Mouse (Mus musculus): ENCODE measurements at regions not wholly inside any gene's neighbourhood (a gene's known extent, or its start where the extent isn't known, plus 50 kb on each side); places are given as distances from the start of the nearest gene placed in this dataset.

DNA sequence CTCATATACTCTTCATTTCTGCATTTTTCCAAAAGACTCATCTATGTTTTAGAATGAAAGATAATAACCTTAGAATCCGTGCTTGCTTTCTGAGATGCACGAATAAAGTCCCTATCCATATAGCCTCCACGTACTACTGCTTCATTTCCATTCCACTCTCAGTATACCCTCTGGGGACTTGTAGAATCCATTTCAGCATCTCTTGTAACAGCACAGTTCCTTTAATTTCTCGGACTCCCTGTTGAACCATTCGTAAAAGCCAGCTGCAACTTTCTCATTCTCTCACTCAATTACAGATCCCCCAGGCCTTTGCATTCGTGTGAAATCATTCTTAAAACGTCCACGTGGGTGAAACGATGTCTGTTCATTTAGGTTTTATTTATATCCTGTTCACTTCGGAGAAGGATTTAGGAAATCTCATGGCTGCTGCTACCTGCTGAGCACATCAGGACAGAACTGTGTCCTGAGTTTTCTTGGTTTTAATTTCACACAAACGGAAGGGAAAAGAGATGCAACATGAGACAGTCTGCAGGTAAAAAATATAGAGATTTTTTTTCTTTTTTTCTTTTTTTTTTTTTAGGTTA is 631.4 kb downstream of the Bckdhb start:
- Histone ChIP-seq H3K4me1 (ENCODE audit: control insufficient read depth, insufficient read depth, low read length) (no peaks in the 10 kb centered on the region), H3K4me3 (ENCODE audit: insufficient read depth, low read length) (no peak overlapping the region), H3K27ac (ENCODE audit: insufficient read depth, low read depth, low read length) (no peak overlapping the region)
- no peak for TF ChIP-seq CTCF (IDR thresholded peaks at IDR 0.05; ENCODE audit: low read depth, low read length)
- TF ChIP-seq POLR2A (IDR thresholded peaks at IDR 0.05; ENCODE audit: borderline replicate concordance, low read depth, low read length): no peak

DNA sequence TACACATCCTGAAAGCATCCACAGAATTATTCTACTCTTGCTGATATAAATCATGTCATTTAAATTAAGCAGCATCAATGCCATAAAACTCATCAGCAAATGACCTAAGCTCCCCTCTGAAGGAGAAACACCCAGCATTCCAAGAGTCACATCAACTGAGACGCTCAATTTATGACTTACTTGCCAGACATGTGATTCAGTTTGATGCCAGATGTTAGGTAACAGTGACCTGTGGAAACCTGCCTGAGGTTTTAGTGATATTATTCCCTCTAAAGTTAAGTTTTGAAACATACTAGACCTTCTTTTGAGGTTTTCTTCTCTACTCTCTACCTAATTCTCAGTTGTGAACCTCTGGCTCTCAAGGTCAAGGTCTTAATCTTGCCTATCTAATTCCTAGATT is 633.4 kb downstream of the Bckdhb start:
- Histone ChIP-seq H3K27ac (ENCODE audit: insufficient read depth, low read depth, low read length) (no peak overlapping the region), H3K4me3 (ENCODE audit: insufficient read depth, low read length) (no peak overlapping the region), H3K4me1 (ENCODE audit: control insufficient read depth, insufficient read depth, low read length) (no peaks in the 10 kb centered on the region)
- TF ChIP-seq CTCF (IDR thresholded peaks at IDR 0.05; ENCODE audit: low read depth, low read length): no peak
- no peak for TF ChIP-seq POLR2A (IDR thresholded peaks at IDR 0.05; ENCODE audit: borderline replicate concordance, low read depth, low read length)

DNA sequence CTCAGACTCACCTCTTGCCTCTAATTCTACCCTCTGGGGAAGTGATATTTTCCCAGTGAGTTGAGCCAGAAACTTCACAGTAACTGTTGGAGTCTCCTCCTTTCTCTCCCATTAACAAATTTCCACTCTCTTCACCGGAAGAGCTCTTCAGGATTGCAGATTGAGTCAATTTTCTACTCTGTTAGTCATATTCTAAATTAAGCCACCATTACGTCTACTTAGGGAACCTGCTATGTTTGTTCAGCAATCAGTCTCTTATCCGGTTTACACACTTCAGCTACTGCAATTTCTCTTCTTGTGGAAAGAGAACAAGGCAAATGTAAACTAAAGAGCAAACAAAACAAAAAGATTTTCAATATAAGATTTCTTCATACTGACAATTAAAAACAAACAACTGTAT is 644.6 kb downstream of the Bckdhb start:
- TF ChIP-seq POLR2A (IDR thresholded peaks at IDR 0.05; ENCODE audit: borderline replicate concordance, low read depth, low read length): no peak
- Histone ChIP-seq H3K27ac (ENCODE audit: insufficient read depth, low read depth, low read length) (no peak overlapping the region), H3K4me1 (ENCODE audit: control insufficient read depth, insufficient read depth, low read length) (peaks cover 11% of the 10 kb centered on the region; the same call in 1 of the 2 replicates), H3K4me3 (ENCODE audit: insufficient read depth, low read length) (no peak overlapping the region)

DNA sequence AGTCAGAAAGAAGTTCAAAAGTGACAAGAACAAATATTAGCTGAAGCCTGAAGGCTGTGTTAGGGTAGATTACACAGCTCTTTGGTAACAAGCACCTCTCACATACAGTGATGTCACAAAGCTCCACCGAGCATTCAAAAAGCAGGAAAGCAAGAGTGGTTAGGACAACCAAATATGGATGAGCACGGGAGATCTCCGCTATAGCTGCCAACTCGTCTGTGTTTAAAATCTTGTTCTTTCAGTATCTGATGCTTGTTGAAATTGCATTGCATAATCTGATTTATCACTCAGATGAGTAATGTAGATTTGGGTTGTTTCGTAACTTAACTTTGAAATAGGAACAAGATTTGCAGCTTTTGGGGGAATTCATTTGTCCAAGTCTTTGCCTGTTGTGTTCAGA is 652.8 kb downstream of the Bckdhb start:
- H3K4me1 ChIP-seq (ENCODE audit: control insufficient read depth, insufficient read depth, low read length): peaks cover 5% of the 10 kb centered on the region

DNA sequence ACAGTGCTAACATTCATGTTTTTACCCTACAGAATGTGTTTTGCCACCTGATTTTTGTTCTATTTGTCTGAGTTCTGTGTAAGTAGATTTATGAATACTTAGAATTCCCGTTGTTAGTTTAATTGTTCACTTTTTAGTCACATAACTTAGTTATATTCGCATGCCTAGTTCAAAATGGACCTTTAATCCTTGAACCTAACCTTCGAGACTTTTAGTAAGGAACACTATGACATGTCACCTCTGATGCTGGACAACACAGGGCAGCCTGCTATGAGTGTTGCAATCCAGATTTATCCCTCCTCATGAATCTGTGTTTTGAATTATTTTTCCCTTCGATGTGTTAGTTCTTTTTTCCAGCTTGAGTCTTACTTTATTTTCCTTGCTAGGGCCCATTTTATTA is 662.8 kb downstream of the Bckdhb start:
- TF ChIP-seq CTCF (IDR thresholded peaks at IDR 0.05; ENCODE audit: low read depth, low read length) (no peak), POLR2A (IDR thresholded peaks at IDR 0.05; ENCODE audit: borderline replicate concordance, low read depth, low read length) (no peak)

More for the DNA sequence above, 652.8 kb downstream of the Bckdhb start:
- no peak overlapping the region for H3K4me3 ChIP-seq (ENCODE audit: insufficient read depth, low read length)
- TF ChIP-seq POLR2A (IDR thresholded peaks at IDR 0.05; ENCODE audit: borderline replicate concordance, low read depth, low read length) (no peak), CTCF (IDR thresholded peaks at IDR 0.05; ENCODE audit: low read depth, low read length) (no peak)
- H3K27ac ChIP-seq (ENCODE audit: insufficient read depth, low read depth, low read length): no peak overlapping the region

DNA sequence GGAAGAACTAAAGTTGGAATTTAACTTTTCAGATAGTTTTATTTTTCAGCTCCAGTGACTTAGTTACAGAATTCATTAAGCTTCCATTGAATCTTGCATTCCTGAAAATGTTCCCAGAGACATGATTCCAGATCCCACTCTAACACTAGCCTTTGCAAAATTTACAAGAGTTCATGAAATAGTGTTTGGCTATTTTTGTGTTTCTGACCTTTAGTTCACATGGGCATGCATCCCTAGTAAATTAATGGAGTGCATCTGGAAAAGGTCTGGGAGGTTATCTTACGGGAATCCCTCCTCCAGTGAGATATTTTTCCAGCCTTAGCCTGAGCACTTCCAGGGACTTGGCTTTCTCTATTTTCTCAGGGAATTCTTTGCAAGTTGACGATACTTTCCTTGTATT is 669.8 kb downstream of the Bckdhb start:
- no peak overlapping the region for H3K27ac ChIP-seq (ENCODE audit: insufficient read depth, low read depth, low read length)
- no peak for TF ChIP-seq POLR2A (IDR thresholded peaks at IDR 0.05; ENCODE audit: borderline replicate concordance, low read depth, low read length)
- TF ChIP-seq CTCF (IDR thresholded peaks at IDR 0.05; ENCODE audit: low read depth, low read length): no peak
- H3K4me1 ChIP-seq (ENCODE audit: control insufficient read depth, insufficient read depth, low read length): no peaks in the 10 kb centered on the region
- H3K4me3 ChIP-seq (ENCODE audit: insufficient read depth, low read length): no peak overlapping the region

More for the DNA sequence above, 662.8 kb downstream of the Bckdhb start:
- Histone ChIP-seq H3K4me3 (ENCODE audit: insufficient read depth, low read length) (no peak overlapping the region), H3K4me1 (ENCODE audit: control insufficient read depth, insufficient read depth, low read length) (no peaks in the 10 kb centered on the region), H3K27ac (ENCODE audit: insufficient read depth, low read depth, low read length) (no peak overlapping the region)
